ENCODE assay signal across 21 mouse cellular contexts in the genomic region with DNA sequence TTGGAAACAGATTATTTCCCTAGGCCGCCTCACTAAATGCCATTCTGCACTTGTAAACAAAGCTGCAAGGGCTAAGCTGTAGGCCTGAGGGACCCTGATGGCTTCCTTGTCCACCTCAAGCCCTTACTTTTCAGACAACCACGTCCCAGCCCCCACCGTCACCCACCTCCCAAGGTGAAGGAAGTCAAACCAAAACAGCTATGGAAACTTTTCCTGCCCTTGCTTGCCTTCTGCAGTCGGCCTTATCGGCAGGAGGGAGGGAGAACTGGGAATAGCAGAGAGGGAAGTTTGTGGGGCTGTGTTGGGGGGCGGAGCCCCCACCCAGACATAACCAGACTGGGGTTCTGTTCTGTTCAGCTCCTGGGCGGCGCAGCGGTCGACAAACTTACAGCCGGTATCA. TPM values are rescaled to one million over a fixed set of nuclear protein-coding genes. Genes with fewer than 3 reads are reported as not detected.
A peak's percentile ranks its signal among the peaks of the same experiment; 100 is the strongest.
DNase-seq lines count a peak whose midpoint lies in the region; ATAC-seq and TF ChIP-seq lines count a peak whose summit lies in the region.
"Had no signal": no experiment of that assay in that cellular context is flagged by ENCODE, and none has a peak within 500 bp of the region (broad histone marks: within the 10 kb centered on the region; RNA-seq: fewer than 3 reads in every experiment).

No protein-coding gene starts in this region.

- no peak for TF ChIP-seq POLR2A in embryonic fibroblast, embryonic 13.5 days (IDR thresholded peaks at IDR 0.05; ENCODE audit: low read depth, low read length)
- TF ChIP-seq POLR2A in lung, adult 2 months (IDR thresholded peaks at IDR 0.05; ENCODE audit: borderline replicate concordance, extremely low read depth, low read depth, low read length), result no peak

- H3K27ac ChIP-seq in embryonic fibroblast, embryonic 13.5 days (ENCODE audit: insufficient read depth, low read length), result peak overlapping the region; percentile 50; the same call in 1 of the 2 replicates
- H3K27ac ChIP-seq in neural tube, embryonic 12.5 days, result peak overlapping the region; percentile 96
- H3K27ac ChIP-seq: embryonic facial prominence, embryonic 12.5 days; heart, embryonic 13.5 days; lung, embryonic 15.5 days had no signal

- H3K9me3 ChIP-seq in G1E (replicated peaks), result no peaks in the 10 kb centered on the region
- H3K9me3 ChIP-seq in neural tube, embryonic 12.5 days, result no peaks in the 10 kb centered on the region
- H3K9me3 ChIP-seq: embryonic facial prominence, embryonic 12.5 days; heart, embryonic 13.5 days; lung, embryonic 15.5 days had no signal

- H3K9ac ChIP-seq in neural tube, embryonic 12.5 days, result peak overlapping the region; percentile 91
- H3K9ac ChIP-seq: embryonic facial prominence, embryonic 12.5 days; heart, embryonic 13.5 days; lung, embryonic 15.5 days had no signal

- ATAC-seq in G1E (ENCODE audit: extremely low read depth, insufficient number of reproducible peaks, low FRiP score, poor library complexity, severe bottlenecking), result no peak
- ATAC-seq in neural tube, embryonic 12.5 days (ENCODE audit: low FRiP score, low read depth), result no peak
- ATAC-seq: midbrain, embryonic 16.5 days had no signal

- peaks cover 10% of the 10 kb centered on the region for H3K27me3 ChIP-seq in G1E (ENCODE audit: insufficient read depth, low read length)
- peaks cover 22% of the 10 kb centered on the region for H3K27me3 ChIP-seq in neural tube, embryonic 12.5 days (replicated peaks)

- H3K4me3 ChIP-seq in G1E (ENCODE audit: low read depth, low read length), result peak overlapping the region; percentile 73; the same call in 1 of the 2 replicates
- H3K4me3 ChIP-seq in embryonic fibroblast, embryonic 13.5 days (ENCODE audit: insufficient read depth, low read length), result peak overlapping the region; percentile 26
- peak overlapping the region; percentile 62 for H3K4me3 ChIP-seq in neural tube, embryonic 12.5 days
- H3K4me3 ChIP-seq in lung, adult 2 months (replicated peaks; ENCODE audit: extremely low read depth, low read depth, low read length), result no peak overlapping the region
- H3K4me3 ChIP-seq: embryonic facial prominence, embryonic 12.5 days; heart, embryonic 13.5 days; lung, embryonic 15.5 days had no signal

- WGBS in neural tube, embryonic 12.5 days, result 4% methylated on average over 11 of the region's 11 CpGs
- WGBS in lung, adult 2 months, result 4% methylated on average over 11 of the region's 11 CpGs

- H3K36me3 ChIP-seq in G1E (replicated peaks), result no peaks in the 10 kb centered on the region
- no peaks in the 10 kb centered on the region for H3K36me3 ChIP-seq in neural tube, embryonic 12.5 days
- H3K36me3 ChIP-seq: embryonic facial prominence, embryonic 12.5 days; heart, embryonic 13.5 days; lung, embryonic 15.5 days had no signal

- H3K4me2 ChIP-seq in neural tube, embryonic 12.5 days (replicated peaks), result peak overlapping the region; percentile 86
- H3K4me2 ChIP-seq: embryonic facial prominence, embryonic 12.5 days; heart, embryonic 13.5 days; lung, embryonic 15.5 days had no signal

- no peak for TF ChIP-seq CTCF in G1E (IDR thresholded peaks at IDR 0.05; ENCODE audit: low read depth, low read length)
- TF ChIP-seq CTCF in embryonic fibroblast, embryonic 13.5 days (IDR thresholded peaks at IDR 0.05; ENCODE audit: borderline replicate concordance, insufficient read depth, low read length), result no peak
- no peak for TF ChIP-seq CTCF in lung, adult 2 months (IDR thresholded peaks at IDR 0.05; ENCODE audit: insufficient read depth, low read length)

- peak; percentile 33 for DNase-seq in kidney, adult 18-20 months
- no peak for DNase-seq in kidney, postnatal 14 days
- DNase-seq in G1E (ENCODE audit: low spot score), result no peak
- DNase-seq in cerebellum, adult 9-10 months, result no peak
- DNase-seq in lung, adult 2 months, result no peak
- DNase-seq: cerebellum, adult 11 months; cerebellum, postnatal 36 days; gastrocnemius, postnatal 36 days; heart, postnatal 4 days; liver; thymus, adult 2 months had no signal

- peaks cover 84% of the 10 kb centered on the region for H3K4me1 ChIP-seq in G1E (ENCODE audit: insufficient read depth, low read depth, low read length)
- no peaks in the 10 kb centered on the region for H3K4me1 ChIP-seq in embryonic fibroblast, embryonic 13.5 days (ENCODE audit: control insufficient read depth, insufficient read depth, low read length)
- H3K4me1 ChIP-seq in neural tube, embryonic 12.5 days, result peaks cover 70% of the 10 kb centered on the region
- H3K4me1 ChIP-seq in lung, adult 2 months (ENCODE audit: control insufficient read depth, insufficient read depth, low read length), result no peaks in the 10 kb centered on the region

RNA-seq across cellular contexts. Expression of a gene that starts 1.8 kb away (rescaled TPM):
- total RNA-seq in G1E (2014; fragmentation: Nextera tagmentation) (21.1 and 26.6 TPM in 2 replicates), G1E (2017) (2.0 and 2.7 TPM in 2 replicates)
- 10.1 and 12.2 TPM in 2 replicates for polyA plus RNA-seq in G1E (2012)
- 28.5 and 45.5 TPM in 2 replicates for polyA plus RNA-seq in embryonic fibroblast, embryonic 13.5 days (2011; ENCODE audit: insufficient read length, low read depth, missing spikeins)
- 44.5 and 65.6 TPM in 2 replicates for polyA plus RNA-seq in neural tube, embryonic 12.5 days (2016; fragmentation: Nextera tagmentation; extraction: Ambion mirVana)
- polyA plus RNA-seq in lung, adult 2 months (2012; rRNA removed), result not detected in 2 replicates
- total RNA-seq: heart, postnatal 4 days; left cerebral cortex, adult 8-10 months; megakaryocyte progenitor cell, adult 5-6 weeks had no signal
- polyA plus RNA-seq: embryonic facial prominence, embryonic 12.5 days; frontal cortex, adult 2 months; heart, embryonic 13.5 days; lung, embryonic 15.5 days; midbrain, embryonic 16.5 days; spleen, adult 2 months had no signal

RNA-seq across cellular contexts. Expression of a gene that starts 5.9 kb away (rescaled TPM):
- total RNA-seq in G1E (2014; fragmentation: Nextera tagmentation) (16.3 and 37.1 TPM in 2 replicates), G1E (2017) (8.6 and 12.0 TPM in 2 replicates)
- 27.1 and 28.6 TPM in 2 replicates for polyA plus RNA-seq in G1E (2012)
- polyA plus RNA-seq in embryonic fibroblast, embryonic 13.5 days (2011; ENCODE audit: insufficient read length, low read depth, missing spikeins), result 42.6 and 61.8 TPM in 2 replicates
- polyA plus RNA-seq in neural tube, embryonic 12.5 days (2016; fragmentation: Nextera tagmentation; extraction: Ambion mirVana), result 68.8 and 77.1 TPM in 2 replicates
- 0.34 TPM in 1 of 2 replicates, not detected in the other for polyA plus RNA-seq in lung, adult 2 months (2012; rRNA removed)
- total RNA-seq: left cerebral cortex, adult 8-10 months; megakaryocyte progenitor cell, adult 5-6 weeks had no signal
- polyA plus RNA-seq: embryonic facial prominence, embryonic 12.5 days; frontal cortex, adult 2 months; midbrain, embryonic 16.5 days; spleen, adult 2 months had no signal

RNA-seq across cellular contexts. Expression of a gene that starts 16.0 kb away (rescaled TPM):
- 5.0 and 7.9 TPM in 2 replicates for total RNA-seq in G1E (2014; fragmentation: Nextera tagmentation)
- 3.3 and 3.9 TPM in 2 replicates for total RNA-seq in G1E (2017)
- polyA plus RNA-seq in G1E (2012), result 9.8 and 12.0 TPM in 2 replicates
- 4.9 and 6.2 TPM in 2 replicates for polyA plus RNA-seq in embryonic fibroblast, embryonic 13.5 days (2011; ENCODE audit: insufficient read length, low read depth, missing spikeins)
- 45.2 and 47.4 TPM in 2 replicates for polyA plus RNA-seq in neural tube, embryonic 12.5 days (2016; fragmentation: Nextera tagmentation; extraction: Ambion mirVana)
- polyA plus RNA-seq in lung, adult 2 months (2012; rRNA removed), result not detected in 2 replicates
- total RNA-seq: heart, postnatal 4 days; left cerebral cortex, adult 8-10 months; megakaryocyte progenitor cell, adult 5-6 weeks had no signal
- polyA plus RNA-seq: embryonic facial prominence, embryonic 12.5 days; frontal cortex, adult 2 months; heart, embryonic 13.5 days; lung, embryonic 15.5 days; midbrain, embryonic 16.5 days; spleen, adult 2 months had no signal

RNA-seq across cellular contexts. Expression of a gene that starts 25.0 kb away (rescaled TPM):
- total RNA-seq in G1E (2014; fragmentation: Nextera tagmentation) (9.9 and 19.8 TPM in 2 replicates), G1E (2017) (7.6 and 9.1 TPM in 2 replicates)
- polyA plus RNA-seq in G1E (2012), result 11.4 and 12.4 TPM in 2 replicates
- polyA plus RNA-seq in embryonic fibroblast, embryonic 13.5 days (2011; ENCODE audit: insufficient read length, low read depth, missing spikeins), result 7.6 and 11.0 TPM in 2 replicates
- polyA plus RNA-seq in neural tube, embryonic 12.5 days (2016; fragmentation: Nextera tagmentation; extraction: Ambion mirVana), result 32.1 and 35.5 TPM in 2 replicates
- 0.36 and 1.6 TPM in 2 replicates for polyA plus RNA-seq in lung, adult 2 months (2012; rRNA removed)
- total RNA-seq: heart, postnatal 4 days; left cerebral cortex, adult 8-10 months; megakaryocyte progenitor cell, adult 5-6 weeks had no signal
- polyA plus RNA-seq: frontal cortex, adult 2 months; midbrain, embryonic 16.5 days had no signal

RNA-seq across cellular contexts. Expression of a gene that starts 25.6 kb away (rescaled TPM):
- 0.60 TPM in 1 of 2 replicates, not detected in the other for total RNA-seq in G1E (2014; fragmentation: Nextera tagmentation)
- 0.12 and 0.16 TPM in 2 replicates for total RNA-seq in G1E (2017)
- 0.08 and 0.16 TPM in 2 replicates for polyA plus RNA-seq in G1E (2012)
- polyA plus RNA-seq in embryonic fibroblast, embryonic 13.5 days (2011; ENCODE audit: insufficient read length, low read depth, missing spikeins), result 7.3 and 16.6 TPM in 2 replicates
- 62.1 and 77.3 TPM in 2 replicates for polyA plus RNA-seq in neural tube, embryonic 12.5 days (2016; fragmentation: Nextera tagmentation; extraction: Ambion mirVana)
- not detected in 2 replicates for polyA plus RNA-seq in lung, adult 2 months (2012; rRNA removed)
- total RNA-seq: heart, postnatal 4 days; left cerebral cortex, adult 8-10 months; megakaryocyte progenitor cell, adult 5-6 weeks had no signal
- polyA plus RNA-seq: embryonic facial prominence, embryonic 12.5 days; frontal cortex, adult 2 months; heart, embryonic 13.5 days; lung, embryonic 15.5 days; midbrain, embryonic 16.5 days; spleen, adult 2 months had no signal

Comparison
In these comparisons a context has a peak if more than half of its experiments do, and no peak if none do; other contexts are left out.
1. RNA of a gene that starts 1.8 kb away (polyA plus RNA-seq): 44.5 to 65.6 TPM in neural tube, embryonic 12.5 days, 28.5 to 45.5 TPM in embryonic fibroblast, embryonic 13.5 days and 10.1 to 12.2 TPM in G1E; not detected in lung, adult 2 months; every median in the first group is over 10 times any median in the second.
2. RNA of a gene that starts 5.9 kb away (polyA plus RNA-seq): 68.8 to 77.1 TPM in neural tube, embryonic 12.5 days, 42.6 to 61.8 TPM in embryonic fibroblast, embryonic 13.5 days and 27.1 to 28.6 TPM in G1E; 0.34 TPM in lung, adult 2 months; every median in the first group is over 10 times any median in the second.